In the genomic region with DNA sequence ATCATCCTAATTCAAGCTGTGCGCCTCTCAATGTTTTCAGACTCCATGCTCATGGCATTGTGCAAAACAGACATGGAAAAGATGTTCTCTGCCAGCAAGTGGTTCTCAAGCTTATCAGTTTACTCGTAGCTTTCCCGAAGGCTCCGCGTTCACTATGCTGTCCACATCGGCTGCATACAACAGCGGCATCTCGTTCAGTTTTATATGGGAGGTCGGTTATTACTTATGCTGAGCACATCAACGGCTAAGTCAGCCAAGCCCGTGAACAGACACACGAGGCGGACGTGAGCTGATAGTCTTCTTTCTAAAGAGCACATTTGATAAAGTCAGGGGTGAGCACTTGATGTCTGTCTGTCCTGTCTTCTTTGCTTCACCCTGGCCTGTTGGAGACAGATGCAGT, we compare ENCODE assay signal across 33 mouse cellular contexts.
DNase-seq lines count a peak whose midpoint lies in the region; ATAC-seq and TF ChIP-seq lines count a peak whose summit lies in the region.
"Had no signal": no experiment of that assay in that cellular context is flagged by ENCODE, and none has a peak within 500 bp of the region (broad histone marks: within the 10 kb centered on the region; RNA-seq: fewer than 3 reads in every experiment).

No protein-coding gene starts in this region.

- DNase-seq in forebrain, embryonic 10.5 days (ENCODE audit: extremely low spot score, low spot score) = no peak
- peak; percentile 58 for DNase-seq in brain, embryonic 14.5 days (ENCODE audit: low read depth)
- DNase-seq in hindbrain, embryonic 14.5 days (ENCODE audit: low spot score) = peak; percentile 44
- no peak for DNase-seq in cerebellum, adult 18-20 months
- DNase-seq in kidney, postnatal 25 days = no peak
- DNase-seq in adrenal gland, adult 18-20 months (ENCODE audit: low spot score in 2 of 2) = no peak
- DNase-seq: adrenal gland, postnatal 25 days; cerebellum, adult 2 months; cerebellum, postnatal 14 days; gastrocnemius, adult 2 months; gastrocnemius, postnatal 36 days; heart, adult 18-20 months; heart, postnatal 10 days; kidney, adult 2 months; liver; lung, adult 2 months; lung, postnatal 10 days; right cerebral cortex, postnatal 4 days; thymus, adult 2 months; thymus, postnatal 36 days had no signal

- H3K27me3 ChIP-seq in forebrain, embryonic 16.5 days (replicated peaks; ENCODE audit: control insufficient read depth, insufficient read depth, low read length) = no peaks in the 10 kb centered on the region
- H3K27me3 ChIP-seq in forebrain, embryonic 10.5 days (ENCODE audit: poor library complexity, severe bottlenecking) = peaks cover 2% of the 10 kb centered on the region
- no peaks in the 10 kb centered on the region for H3K27me3 ChIP-seq in hindbrain, embryonic 14.5 days (ENCODE audit: control insufficient read depth, insufficient read depth, low read length)
- H3K27me3 ChIP-seq in midbrain, embryonic 13.5 days = peaks cover 33% of the 10 kb centered on the region
- H3K27me3 ChIP-seq: heart, embryonic 12.5 days; intestine, embryonic 15.5 days; neural tube, embryonic 12.5 days; Patski had no signal

- no peak overlapping the region for H3K9ac ChIP-seq in forebrain, embryonic 16.5 days (replicated peaks; ENCODE audit: low read depth, low read length)
- no peak overlapping the region for H3K9ac ChIP-seq in hindbrain, embryonic 14.5 days
- no peak overlapping the region for H3K9ac ChIP-seq in midbrain, embryonic 13.5 days (replicated peaks)
- H3K9ac ChIP-seq: embryonic facial prominence, embryonic 15.5 days; heart, embryonic 12.5 days; intestine, embryonic 15.5 days; liver, embryonic 14.5 days; neural tube, embryonic 12.5 days had no signal

- H3K4me1 ChIP-seq in forebrain, embryonic 16.5 days (replicated peaks; ENCODE audit: control insufficient read depth, insufficient read depth, low read length) = peaks cover 5% of the 10 kb centered on the region
- peaks cover 37% of the 10 kb centered on the region for H3K4me1 ChIP-seq in forebrain, embryonic 10.5 days
- H3K4me1 ChIP-seq in hindbrain, embryonic 14.5 days (replicated peaks; ENCODE audit: control insufficient read depth, insufficient read depth, low read length) = 0 out of 2 replicates have a peak, but pooled peaks cover 7% of the 10 kb centered on the region
- peaks cover 18% of the 10 kb centered on the region for H3K4me1 ChIP-seq in midbrain, embryonic 13.5 days (replicated peaks)

- TF ChIP-seq POLR2A in brain, embryonic 14.5 days (IDR thresholded peaks at IDR 0.05; ENCODE audit: borderline replicate concordance, extremely low read depth, insufficient read depth, insufficient read length, poor library complexity, severe bottlenecking) = no peak

- H3K4me3 ChIP-seq in forebrain, embryonic 16.5 days (replicated peaks; ENCODE audit: low read length) = no peak overlapping the region
- no peak overlapping the region for H3K4me3 ChIP-seq in forebrain, embryonic 10.5 days
- H3K4me3 ChIP-seq in hindbrain, embryonic 14.5 days (replicated peaks; ENCODE audit: low read length) = no peak overlapping the region
- H3K4me3 ChIP-seq in midbrain, embryonic 13.5 days (replicated peaks) = no peak overlapping the region
- H3K4me3 ChIP-seq: embryonic facial prominence, embryonic 10.5 days; embryonic facial prominence, embryonic 15.5 days; gastrocnemius, adult 2 months; heart, embryonic 12.5 days; intestine, embryonic 15.5 days; myocyte; neural tube, embryonic 12.5 days had no signal

- WGBS in forebrain, embryonic 16.5 days = 63% methylated on average over 14 of the region's 14 CpGs
- WGBS in forebrain, embryonic 10.5 days = 94% methylated on average over 14 of the region's 14 CpGs
- WGBS in hindbrain, embryonic 14.5 days = 32% methylated on average over 14 of the region's 14 CpGs
- 41% methylated on average over 14 of the region's 14 CpGs for WGBS in midbrain, embryonic 13.5 days

- H3K36me3 ChIP-seq in forebrain, embryonic 16.5 days (ENCODE audit: control insufficient read depth, insufficient read depth) = no peaks in the 10 kb centered on the region
- no peaks in the 10 kb centered on the region for H3K36me3 ChIP-seq in forebrain, embryonic 10.5 days (replicated peaks)
- H3K36me3 ChIP-seq in hindbrain, embryonic 14.5 days (replicated peaks; ENCODE audit: control insufficient read depth, insufficient read depth) = no peaks in the 10 kb centered on the region
- H3K36me3 ChIP-seq in midbrain, embryonic 13.5 days = no peaks in the 10 kb centered on the region
- H3K36me3 ChIP-seq: embryonic facial prominence, embryonic 10.5 days; embryonic facial prominence, embryonic 15.5 days; heart, embryonic 12.5 days; intestine, embryonic 15.5 days; neural tube, embryonic 12.5 days had no signal

- H3K27ac ChIP-seq in forebrain, embryonic 16.5 days (ENCODE audit: low read length) = peak overlapping the region; percentile 20; the same call in 1 of the 2 replicates
- no peak overlapping the region for H3K27ac ChIP-seq in forebrain, embryonic 10.5 days
- no peak overlapping the region for H3K27ac ChIP-seq in hindbrain, embryonic 14.5 days
- no peak overlapping the region for H3K27ac ChIP-seq in midbrain, embryonic 13.5 days
- H3K27ac ChIP-seq: embryonic facial prominence, embryonic 10.5 days; embryonic facial prominence, embryonic 15.5 days; gastrocnemius, adult 2 months; intestine, embryonic 15.5 days; kidney, postnatal 0 days; liver, embryonic 14.5 days; macrophage; neural tube, embryonic 12.5 days; stomach, postnatal 0 days had no signal

- no peaks in the 10 kb centered on the region for H3K9me3 ChIP-seq in forebrain, embryonic 16.5 days (ENCODE audit: control insufficient read depth, low read length)
- H3K9me3 ChIP-seq in forebrain, embryonic 10.5 days = no peaks in the 10 kb centered on the region
- H3K9me3 ChIP-seq in hindbrain, embryonic 14.5 days (ENCODE audit: control insufficient read depth, low read length) = no peaks in the 10 kb centered on the region
- H3K9me3 ChIP-seq in midbrain, embryonic 13.5 days = no peaks in the 10 kb centered on the region
- H3K9me3 ChIP-seq: embryonic facial prominence, embryonic 10.5 days; embryonic facial prominence, embryonic 15.5 days; heart, embryonic 12.5 days; intestine, embryonic 15.5 days; neural tube, embryonic 12.5 days had no signal

- ATAC-seq in forebrain, embryonic 16.5 days = no peak
- ATAC-seq in hindbrain, embryonic 14.5 days (ENCODE audit: low FRiP score) = no peak
- 0 out of 2 replicates have a peak, but pooled peaks have one; percentile 37 for ATAC-seq in midbrain, embryonic 13.5 days
- ATAC-seq: intestine, embryonic 15.5 days; Patski had no signal

- no peak for TF ChIP-seq CTCF in brain, embryonic 14.5 days (IDR thresholded peaks at IDR 0.05; ENCODE audit: borderline replicate concordance, extremely low read depth, insufficient read depth, insufficient read length)

- no peak overlapping the region for H3K4me2 ChIP-seq in forebrain, embryonic 16.5 days (ENCODE audit: low read length)
- H3K4me2 ChIP-seq in hindbrain, embryonic 14.5 days (replicated peaks) = peak overlapping the region; percentile 17; the same call in 1 of the 2 replicates
- H3K4me2 ChIP-seq in midbrain, embryonic 13.5 days (replicated peaks) = peak overlapping the region; percentile 13; the same call in 1 of the 2 replicates
- H3K4me2 ChIP-seq: embryonic facial prominence, embryonic 15.5 days; heart, embryonic 12.5 days; intestine, embryonic 15.5 days; neural tube, embryonic 12.5 days had no signal

Comparison
In these comparisons a context has a peak if more than half of its experiments do, and no peak if none do; other contexts are left out.
1. DNase-seq: peak in brain, embryonic 14.5 days (single experiment) and hindbrain, embryonic 14.5 days (single experiment); none in forebrain, embryonic 10.5 days (single experiment), cerebellum, adult 18-20 months (0 of 2), kidney, postnatal 25 days (0 of 2) and adrenal gland, adult 18-20 months (0 of 2).